Mouse (Mus musculus): Measurements from ENCODE around the gene Chrng. TPM values are rescaled to one million over a fixed set of nuclear protein-coding genes. Genes with fewer than 3 reads are reported as not detected.

Chrng gene
- polyA plus RNA-seq, 1 experiment, result not detected

DNA sequence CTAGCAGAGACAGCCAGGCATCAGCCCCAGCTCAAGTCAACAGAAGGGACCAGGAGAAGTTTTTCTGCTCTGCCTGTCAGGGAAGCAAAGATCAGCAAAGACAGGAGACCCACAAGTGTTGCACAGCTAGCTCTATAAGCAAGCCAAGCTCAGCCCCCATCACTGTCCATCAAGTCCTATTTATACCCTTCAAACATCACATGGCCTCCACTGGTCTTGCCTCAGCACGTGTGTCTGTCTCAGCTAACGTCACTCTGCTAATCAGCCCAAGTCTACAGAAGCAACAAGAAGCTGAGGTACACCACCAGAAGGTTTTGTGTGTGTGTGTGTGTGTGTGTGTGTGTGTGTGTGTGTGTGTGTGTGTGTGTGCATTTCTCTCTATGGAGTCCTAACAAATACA lies 3.6 kb upstream of the Chrng start:
- Histone ChIP-seq H3K36me3 (ENCODE audit: control insufficient read depth, insufficient read depth, low read length) (no peaks in the 10 kb centered on the region), H3K27me3 (ENCODE audit: control insufficient read depth, insufficient read depth, low read length) (no peaks in the 10 kb centered on the region), H3K27ac (ENCODE audit: control insufficient read depth, insufficient read depth, low read depth, low read length) (no peak overlapping the region), H3K4me1 (ENCODE audit: control insufficient read depth, insufficient read depth, low read length) (no peaks in the 10 kb centered on the region; the same call in 1 of the 2 replicates), H3K4me3 (ENCODE audit: control insufficient read depth, low read depth, low read length) (no peak overlapping the region)
- TF ChIP-seq POLR2A (IDR thresholded peaks at IDR 0.05; ENCODE audit: control insufficient read depth, low read depth, low read length), result no peak
- no peak for TF ChIP-seq CTCF (IDR thresholded peaks at IDR 0.05; ENCODE audit: control insufficient read depth, insufficient read depth, insufficient replicate concordance, low read depth, low read length)

DNA sequence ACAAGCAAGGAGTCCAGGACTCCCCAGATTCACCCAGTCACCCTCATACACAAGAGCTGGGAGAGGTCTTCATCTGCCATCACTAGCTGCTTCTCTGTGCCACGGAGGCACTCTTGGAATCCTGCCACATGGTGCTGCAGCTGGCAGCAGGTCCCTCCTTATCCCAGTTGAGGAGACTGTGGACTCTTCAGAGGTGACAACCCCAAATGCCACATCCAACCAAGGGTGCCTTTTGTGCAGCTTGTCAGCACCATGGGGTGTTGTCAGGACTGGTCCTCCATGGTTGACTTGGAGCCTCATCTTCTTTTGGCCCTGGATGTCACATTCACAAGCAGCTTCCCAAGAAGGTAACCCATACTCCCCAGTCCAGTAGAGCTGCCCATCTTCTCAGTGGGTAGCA lies 2.6 kb upstream of the Chrng start:
- Histone ChIP-seq H3K27ac (ENCODE audit: control insufficient read depth, insufficient read depth, low read depth, low read length) (no peak overlapping the region), H3K27me3 (ENCODE audit: control insufficient read depth, insufficient read depth, low read length) (no peaks in the 10 kb centered on the region), H3K36me3 (ENCODE audit: control insufficient read depth, insufficient read depth, low read length) (no peaks in the 10 kb centered on the region), H3K4me3 (ENCODE audit: control insufficient read depth, low read depth, low read length) (no peak overlapping the region), H3K4me1 (ENCODE audit: control insufficient read depth, insufficient read depth, low read length) (no peaks in the 10 kb centered on the region; the same call in 1 of the 2 replicates)
- no peak for TF ChIP-seq POLR2A (IDR thresholded peaks at IDR 0.05; ENCODE audit: control insufficient read depth, low read depth, low read length)
- no peak for TF ChIP-seq CTCF (IDR thresholded peaks at IDR 0.05; ENCODE audit: control insufficient read depth, insufficient read depth, insufficient replicate concordance, low read depth, low read length)

DNA sequence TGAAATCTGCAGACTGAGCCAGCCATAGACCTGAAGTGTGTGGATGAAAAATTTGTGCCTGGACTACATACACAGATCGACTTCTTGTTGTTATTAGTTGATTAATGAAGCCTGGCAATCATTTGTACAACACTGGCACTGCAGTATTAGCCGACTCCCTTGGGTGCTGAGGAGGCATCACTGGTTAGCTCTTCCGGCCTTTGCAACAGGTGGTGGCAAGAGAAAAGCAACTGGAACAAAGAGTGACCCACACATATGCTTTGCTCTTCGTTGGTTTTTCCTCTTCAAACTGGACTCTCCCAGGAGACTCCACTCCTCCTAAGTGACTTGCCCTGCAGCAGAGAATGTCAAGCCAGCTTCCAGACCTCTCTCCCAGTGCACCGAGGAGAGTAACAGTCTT lies 678 bp upstream of the Chrng start:
- Histone ChIP-seq H3K27ac (ENCODE audit: control insufficient read depth, insufficient read depth, low read depth, low read length) (no peak overlapping the region), H3K4me1 (ENCODE audit: control insufficient read depth, insufficient read depth, low read length) (no peaks in the 10 kb centered on the region; the same call in 1 of the 2 replicates), H3K4me3 (ENCODE audit: control insufficient read depth, low read depth, low read length) (no peak overlapping the region), H3K27me3 (ENCODE audit: control insufficient read depth, insufficient read depth, low read length) (no peaks in the 10 kb centered on the region), H3K36me3 (ENCODE audit: control insufficient read depth, insufficient read depth, low read length) (no peaks in the 10 kb centered on the region)
- no peak for TF ChIP-seq POLR2A (IDR thresholded peaks at IDR 0.05; ENCODE audit: control insufficient read depth, low read depth, low read length)
- TF ChIP-seq CTCF (IDR thresholded peaks at IDR 0.05; ENCODE audit: control insufficient read depth, insufficient read depth, insufficient replicate concordance, low read depth, low read length), result no peak

DNA sequence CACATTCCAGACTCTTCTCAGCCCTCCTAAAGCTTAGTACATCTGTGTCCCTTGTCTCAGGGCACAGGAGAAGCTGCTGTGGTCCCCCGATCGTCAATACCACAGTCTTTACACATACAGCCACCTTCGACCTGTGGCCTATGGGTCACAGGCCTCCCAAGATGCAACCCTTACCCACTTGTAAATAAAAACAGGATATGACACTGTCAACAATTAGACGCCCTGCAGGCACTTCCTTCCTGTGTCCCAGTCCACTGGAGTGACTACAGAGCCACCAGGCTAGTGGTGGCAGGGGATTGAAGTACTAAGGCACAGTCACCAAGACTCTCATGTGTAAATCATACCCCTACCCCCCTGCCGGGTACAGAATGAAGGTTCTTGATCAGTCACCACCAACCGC lies 581 bp downstream of the Chrng start:
- TF ChIP-seq POLR2A (IDR thresholded peaks at IDR 0.05; ENCODE audit: control insufficient read depth, low read depth, low read length) (no peak), CTCF (IDR thresholded peaks at IDR 0.05; ENCODE audit: control insufficient read depth, insufficient read depth, insufficient replicate concordance, low read depth, low read length) (no peak)
- no peaks in the 10 kb centered on the region; the same call in 1 of the 2 replicates for H3K4me1 ChIP-seq (ENCODE audit: control insufficient read depth, insufficient read depth, low read length)
- no peak overlapping the region for H3K4me3 ChIP-seq (ENCODE audit: control insufficient read depth, low read depth, low read length)
- no peak overlapping the region for H3K27ac ChIP-seq (ENCODE audit: control insufficient read depth, insufficient read depth, low read depth, low read length)
- no peaks in the 10 kb centered on the region for H3K36me3 ChIP-seq (ENCODE audit: control insufficient read depth, insufficient read depth, low read length)
- H3K27me3 ChIP-seq (ENCODE audit: control insufficient read depth, insufficient read depth, low read length), result no peaks in the 10 kb centered on the region

DNA sequence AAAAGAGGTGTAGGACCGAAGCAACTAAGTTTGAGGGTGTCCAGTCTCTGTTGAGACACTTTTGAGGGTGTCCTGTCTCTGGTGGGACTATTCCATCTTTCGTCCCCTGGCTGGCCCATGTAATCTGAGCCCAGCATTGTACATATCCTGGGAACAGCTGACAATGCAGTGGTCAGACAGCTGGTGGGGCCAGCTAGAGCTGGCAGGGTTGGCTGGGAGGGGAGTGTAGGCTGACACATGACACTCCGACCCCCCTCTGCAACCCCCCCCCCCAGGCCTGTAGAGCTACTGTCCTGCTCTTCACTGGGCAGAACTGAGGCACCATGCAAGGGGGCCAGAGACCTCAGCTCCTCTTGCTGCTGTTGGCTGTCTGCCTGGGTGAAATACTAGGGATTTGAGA lies 1.0 kb downstream of the Chrng start:
- TF ChIP-seq CTCF (IDR thresholded peaks at IDR 0.05; ENCODE audit: control insufficient read depth, insufficient read depth, insufficient replicate concordance, low read depth, low read length) (no peak), POLR2A (IDR thresholded peaks at IDR 0.05; ENCODE audit: control insufficient read depth, low read depth, low read length) (no peak)
- no peaks in the 10 kb centered on the region for H3K27me3 ChIP-seq (ENCODE audit: control insufficient read depth, insufficient read depth, low read length)
- H3K27ac ChIP-seq (ENCODE audit: control insufficient read depth, insufficient read depth, low read depth, low read length), result no peak overlapping the region
- H3K4me3 ChIP-seq (ENCODE audit: control insufficient read depth, low read depth, low read length), result no peak overlapping the region
- H3K36me3 ChIP-seq (ENCODE audit: control insufficient read depth, insufficient read depth, low read length), result no peaks in the 10 kb centered on the region
- H3K4me1 ChIP-seq (ENCODE audit: control insufficient read depth, insufficient read depth, low read length), result no peaks in the 10 kb centered on the region; the same call in 1 of the 2 replicates

DNA sequence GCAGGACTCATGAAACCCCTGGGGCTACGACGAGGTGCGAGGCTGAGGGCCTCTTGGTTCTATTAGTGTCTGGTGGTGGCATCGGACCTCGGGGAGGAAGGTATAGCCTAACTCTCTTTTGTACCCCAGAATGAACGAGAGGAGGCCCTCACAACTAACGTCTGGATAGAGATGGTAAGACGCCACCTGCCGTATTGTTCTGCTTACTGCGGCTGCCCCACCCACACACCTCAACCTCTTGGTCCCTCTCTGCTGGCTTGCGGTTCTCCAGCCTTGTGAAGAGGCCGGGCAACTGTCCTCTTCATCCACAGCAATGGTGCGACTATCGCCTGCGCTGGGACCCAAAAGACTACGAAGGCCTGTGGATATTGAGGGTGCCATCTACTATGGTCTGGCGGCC lies 1.9 kb downstream of the Chrng start:
- Histone ChIP-seq H3K36me3 (ENCODE audit: control insufficient read depth, insufficient read depth, low read length) (no peaks in the 10 kb centered on the region), H3K4me1 (ENCODE audit: control insufficient read depth, insufficient read depth, low read length) (no peaks in the 10 kb centered on the region; the same call in 1 of the 2 replicates), H3K27ac (ENCODE audit: control insufficient read depth, insufficient read depth, low read depth, low read length) (no peak overlapping the region), H3K4me3 (ENCODE audit: control insufficient read depth, low read depth, low read length) (no peak overlapping the region), H3K27me3 (ENCODE audit: control insufficient read depth, insufficient read depth, low read length) (no peaks in the 10 kb centered on the region)
- TF ChIP-seq POLR2A (IDR thresholded peaks at IDR 0.05; ENCODE audit: control insufficient read depth, low read depth, low read length) (no peak), CTCF (IDR thresholded peaks at IDR 0.05; ENCODE audit: control insufficient read depth, insufficient read depth, insufficient replicate concordance, low read depth, low read length) (peak; percentile 11; the same call in 1 of the 2 replicates)

DNA sequence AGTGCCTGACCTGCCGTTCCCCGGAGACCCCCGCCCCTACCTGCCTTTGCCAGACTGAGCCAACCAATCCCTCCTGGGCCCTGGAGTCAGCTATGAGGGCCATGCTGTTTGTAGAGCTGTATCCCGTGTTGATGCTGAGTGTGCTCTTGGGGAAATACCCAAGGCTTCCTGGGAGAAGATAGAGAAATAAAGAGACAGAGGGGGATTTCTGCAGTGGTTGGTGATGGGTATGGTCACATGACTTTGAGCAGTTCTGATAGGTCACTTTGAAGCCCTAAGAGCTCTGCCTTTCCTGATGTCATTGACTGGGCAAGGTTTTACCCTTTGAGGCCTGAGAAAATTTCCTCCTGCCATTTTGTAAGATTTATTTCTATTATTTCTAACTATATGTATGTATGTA lies 7.0 kb downstream of the Chrng start:
- H3K4me3 ChIP-seq (ENCODE audit: control insufficient read depth, low read depth, low read length), result no peak overlapping the region
- TF ChIP-seq POLR2A (IDR thresholded peaks at IDR 0.05; ENCODE audit: control insufficient read depth, low read depth, low read length) (no peak), CTCF (IDR thresholded peaks at IDR 0.05; ENCODE audit: control insufficient read depth, insufficient read depth, insufficient replicate concordance, low read depth, low read length) (no peak)
- no peak overlapping the region for H3K27ac ChIP-seq (ENCODE audit: control insufficient read depth, insufficient read depth, low read depth, low read length)
- peaks cover 8% of the 10 kb centered on the region for H3K4me1 ChIP-seq (ENCODE audit: control insufficient read depth, insufficient read depth, low read length)
- H3K27me3 ChIP-seq (ENCODE audit: control insufficient read depth, insufficient read depth, low read length), result no peaks in the 10 kb centered on the region
- no peaks in the 10 kb centered on the region for H3K36me3 ChIP-seq (ENCODE audit: control insufficient read depth, insufficient read depth, low read length)

Measured in testis, adult 2 months (tissue).